Mouse (Mus musculus): ENCODE results near the gene Fubp3. TPM values are rescaled to one million over a fixed set of nuclear protein-coding genes. Genes with fewer than 3 reads are reported as not detected.

The Fubp3 gene
- total RNA-seq, 2 experiments from 2014 or later = 14.7 to 15.1 TPM

- intact Hi-C loops (cut with DNase I; ENCODE audit: low total_unique reads) = no loop called here
These were observed 41.3 kb downstream of the Fubp3 start for GRCm38 (mm10) chr2:31613781-31614180.

GRCm38 (mm10) chr2:31618484-31619161, 46.2 kb downstream of the Fubp3 start:
- DNase-seq = no peak
- intact Hi-C loops (cut with DNase I; ENCODE audit: low total_unique reads) = no loop called here

More at GRCm38 (mm10) chr2:31613781-31614180, 41.3 kb downstream of the Fubp3 start:
- DNase-seq = no peak

- intact Hi-C loops (cut with DNase I; ENCODE audit: low total_unique reads) = no loop called here
These were observed 46.8 kb downstream of the Fubp3 start for GRCm38 (mm10) chr2:31619208-31619607.

GRCm38 (mm10) chr2:31633531-31633930, 61.1 kb downstream of the Fubp3 start:
- intact Hi-C loops (cut with DNase I; ENCODE audit: low total_unique reads) = no loop called here

More at GRCm38 (mm10) chr2:31619208-31619607, 46.8 kb downstream of the Fubp3 start:
- DNase-seq = no peak

GRCm38 (mm10) chr2:31635281-31636137, 63.1 kb downstream of the Fubp3 start:
- intact Hi-C loops (cut with DNase I; ENCODE audit: low total_unique reads) = no loop called here

More at GRCm38 (mm10) chr2:31633531-31633930, 61.1 kb downstream of the Fubp3 start:
- no peak for DNase-seq

GRCm38 (mm10) chr2:31636138-31636741, 63.8 kb downstream of the Fubp3 start:
- DNase-seq = no peak
- intact Hi-C loops (cut with DNase I; ENCODE audit: low total_unique reads) = no loop called here

More at GRCm38 (mm10) chr2:31635281-31636137, 63.1 kb downstream of the Fubp3 start:
- DNase-seq = no peak

- DNase-seq = no peak
- intact Hi-C loops (cut with DNase I; ENCODE audit: low total_unique reads) = no loop called here
These were observed 64.3 kb downstream of the Fubp3 start for GRCm38 (mm10) chr2:31636742-31637141.

- intact Hi-C loops (cut with DNase I; ENCODE audit: low total_unique reads) = no loop called here
- no peak for DNase-seq
These were observed 64.9 kb downstream of the Fubp3 start for GRCm38 (mm10) chr2:31637311-31637710.

GRCm38 (mm10) chr2:31637807-31638206, 65.4 kb downstream of the Fubp3 start:
- intact Hi-C loops (cut with DNase I; ENCODE audit: low total_unique reads) = no loop called here
- no peak for DNase-seq

GRCm38 (mm10) chr2:31638581-31639465, 66.4 kb downstream of the Fubp3 start:
- intact Hi-C loops (cut with DNase I; ENCODE audit: low total_unique reads) = no loop called here
- no peak for DNase-seq

- intact Hi-C loops (cut with DNase I; ENCODE audit: low total_unique reads) = no loop called here
- no peak for DNase-seq
These were observed 67.0 kb downstream of the Fubp3 start for GRCm38 (mm10) chr2:31639466-31639760.

GRCm38 (mm10) chr2:31639901-31640608, 67.6 kb downstream of the Fubp3 start, which contains the start of gene Prdm12:
Prdm12 (plus strand) TSS chr2:31640037.
- DNase-seq = no peak
- intact Hi-C loops (cut with DNase I; ENCODE audit: low total_unique reads) = no loop called here

GRCm38 (mm10) chr2:31640609-31641507, 68.4 kb downstream of the Fubp3 start:
- intact Hi-C loops (cut with DNase I; ENCODE audit: low total_unique reads) = no loop called here
- no peak for DNase-seq

GRCm38 (mm10) chr2:31641508-31641830, 69.0 kb downstream of the Fubp3 start:
- intact Hi-C loops (cut with DNase I; ENCODE audit: low total_unique reads) = no loop called here
- DNase-seq = no peak

GRCm38 (mm10) chr2:31641929-31642328, 69.5 kb downstream of the Fubp3 start:
- no peak for DNase-seq
- intact Hi-C loops (cut with DNase I; ENCODE audit: low total_unique reads) = no loop called here

GRCm38 (mm10) chr2:31653971-31654853, 81.8 kb downstream of the Fubp3 start:
- DNase-seq = no peak
- intact Hi-C loops (cut with DNase I; ENCODE audit: low total_unique reads) = loop anchor here (2.0 kb wide), 1 partner anchor 167 kb away; no protein-coding TSS in a partner anchor
